Mouse (Mus musculus) lung, adult 2 months (tissue): ENCODE results near the gene Tmem234.

Experiments
- CTCF ChIP-seq: fragments of 200-500 bp; IDR thresholded peaks from 2 replicates; pipeline ENCODE4 v1.5.1; 2011; ENCODE audit warnings: mild to moderate bottlenecking, low read length, control low read depth; ENCODE audit not compliant: insufficient read depth
- POLR2A ChIP-seq: fragments of 200-500 bp; IDR thresholded peaks from 2 replicates; pipeline ENCODE4 v1.6.1; 2011; ENCODE audit warnings: low read depth, mild to moderate bottlenecking, control low read depth, low read length, borderline replicate concordance; ENCODE audit errors: extremely low read depth

DNA sequence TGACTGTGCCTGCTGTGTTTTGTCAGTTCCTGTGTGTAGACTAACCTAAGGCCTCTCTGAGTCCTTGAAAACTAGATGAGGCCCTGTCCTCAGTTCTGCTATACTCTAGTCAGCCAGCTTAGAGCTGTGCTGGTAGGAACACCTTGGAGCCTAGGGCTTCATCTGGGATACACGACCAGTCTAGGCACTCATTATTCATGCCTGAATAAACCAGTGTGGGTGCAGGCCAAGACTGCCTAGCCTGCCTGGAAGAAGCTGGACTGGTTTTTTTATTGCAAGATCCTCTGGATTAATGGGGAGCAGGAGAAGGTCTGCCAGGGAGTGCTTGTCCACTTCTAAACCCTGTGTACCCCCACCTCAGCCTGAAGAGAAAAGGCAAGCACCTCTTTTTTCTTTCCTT, 13.5 kb upstream of the Tmem234 start:
- TF ChIP-seq CTCF (no peak), POLR2A (no peak)
